Mouse (Mus musculus): ENCODE data around the gene C530008M17Rik.

The C530008M17Rik gene

GRCm38 (mm10) chr5:76702646-76703045 is 46.3 kb downstream of the C530008M17Rik start:
- no peak for DNase-seq (ENCODE audit: low read depth)

- DNase-seq (ENCODE audit: low read depth): no peak
Observed at GRCm38 (mm10) chr5:76705307-76706173, 49.2 kb downstream of the C530008M17Rik start.

- DNase-seq (ENCODE audit: low read depth): no peak
Observed at GRCm38 (mm10) chr5:76707072-76707471, 50.8 kb downstream of the C530008M17Rik start.

GRCm38 (mm10) chr5:76708004-76708403 is 51.7 kb downstream of the C530008M17Rik start:
- no peak for DNase-seq (ENCODE audit: low read depth)

GRCm38 (mm10) chr5:76713743-76714142 is 57.4 kb downstream of the C530008M17Rik start:
- DNase-seq (ENCODE audit: low read depth): no peak

GRCm38 (mm10) chr5:76719954-76720353 is 63.6 kb downstream of the C530008M17Rik start:
- no peak for DNase-seq (ENCODE audit: low read depth)

GRCm38 (mm10) chr5:76724878-76725277 is 68.6 kb downstream of the C530008M17Rik start:
- peak; percentile 1 for DNase-seq (ENCODE audit: low read depth)

- no peak for DNase-seq (ENCODE audit: low read depth)
Observed at GRCm38 (mm10) chr5:76726518-76727103, 70.3 kb downstream of the C530008M17Rik start.

GRCm38 (mm10) chr5:76733055-76733641 is 76.8 kb downstream of the C530008M17Rik start:
- DNase-seq (ENCODE audit: low read depth): no peak

GRCm38 (mm10) chr5:76741463-76741862 is 85.2 kb downstream of the C530008M17Rik start:
- no peak for DNase-seq (ENCODE audit: low read depth)

GRCm38 (mm10) chr5:76742076-76742475 is 85.8 kb downstream of the C530008M17Rik start:
- DNase-seq (ENCODE audit: low read depth): no peak

- no peak for DNase-seq (ENCODE audit: low read depth)
Observed at GRCm38 (mm10) chr5:76744737-76745209, 88.5 kb downstream of the C530008M17Rik start.

- DNase-seq (ENCODE audit: low read depth): no peak
Observed at GRCm38 (mm10) chr5:76747851-76748250, 91.5 kb downstream of the C530008M17Rik start.

GRCm38 (mm10) chr5:76752351-76752750 is 96.0 kb downstream of the C530008M17Rik start:
- no peak for DNase-seq (ENCODE audit: low read depth)

- DNase-seq (ENCODE audit: low read depth): no peak
Observed at GRCm38 (mm10) chr5:76760349-76760748, 104.0 kb downstream of the C530008M17Rik start.

GRCm38 (mm10) chr5:76762030-76762698 is 105.9 kb downstream of the C530008M17Rik start:
- DNase-seq (ENCODE audit: low read depth): no peak

GRCm38 (mm10) chr5:76763148-76763701 is 106.9 kb downstream of the C530008M17Rik start:
- DNase-seq (ENCODE audit: low read depth): no peak

- no peak for DNase-seq (ENCODE audit: low read depth)
Observed at GRCm38 (mm10) chr5:76763731-76764130, 107.4 kb downstream of the C530008M17Rik start.

GRCm38 (mm10) chr5:76769014-76769413 is 112.7 kb downstream of the C530008M17Rik start:
- DNase-seq (ENCODE audit: low read depth): peak; percentile 20

- DNase-seq (ENCODE audit: low read depth): no peak
Observed at GRCm38 (mm10) chr5:76769572-76769971, 113.3 kb downstream of the C530008M17Rik start.

GRCm38 (mm10) chr5:76771371-76771770 is 115.1 kb downstream of the C530008M17Rik start:
- DNase-seq (ENCODE audit: low read depth): no peak

- no peak for DNase-seq (ENCODE audit: low read depth)
Observed at GRCm38 (mm10) chr5:76772831-76773230, 116.5 kb downstream of the C530008M17Rik start.
